Mouse (Mus musculus): ENCODE data around the gene Cd300ld. TPM values are rescaled to one million over a fixed set of nuclear protein-coding genes. Genes with fewer than 3 reads are reported as not detected.

Gene Cd300ld
- polyA plus RNA-seq, 1 experiment from 2014 or later, result 0.67 TPM

DNA sequence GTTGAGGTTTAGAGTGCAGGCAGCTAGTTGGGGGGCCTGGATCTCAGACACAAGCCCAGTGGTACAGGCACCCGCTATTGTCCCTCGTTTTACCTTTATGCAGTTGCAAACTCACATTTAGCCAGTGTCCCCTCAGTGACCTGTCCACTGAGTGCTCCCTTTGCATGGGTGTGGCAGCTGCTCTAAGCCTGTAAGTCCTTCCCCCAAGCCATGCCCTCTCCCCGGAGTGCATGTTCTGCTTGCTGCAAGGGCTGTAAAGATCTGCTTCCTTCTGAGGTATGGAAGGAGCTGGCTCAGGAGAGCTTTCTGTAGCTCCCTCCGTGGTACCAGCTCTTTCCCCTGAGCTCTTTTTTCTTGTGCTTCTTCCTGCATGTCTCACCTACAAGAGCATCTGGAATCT is 56.1 kb downstream of the Cd300ld start:
- no peak overlapping the region for H3K4me2 ChIP-seq
- no peaks in the 10 kb centered on the region for H3K9me3 ChIP-seq (replicated peaks)
- H3K9ac ChIP-seq, result no peak overlapping the region
- 0 out of 2 replicates have a peak, but pooled peaks cover 7% of the 10 kb centered on the region for H3K4me1 ChIP-seq
- WGBS (ENCODE audit: insufficient replicate concordance), result 54% methylated on average over 4 of the region's 4 CpGs
- H3K27ac ChIP-seq, result no peak overlapping the region
- H3K4me3 ChIP-seq, result no peak overlapping the region
- no peak for ATAC-seq
- 0 out of 2 replicates have a peak, but pooled peaks cover 4% of the 10 kb centered on the region for H3K27me3 ChIP-seq (replicated peaks)
- H3K36me3 ChIP-seq, result no peaks in the 10 kb centered on the region

Other genes with a start within 250 kb of the Cd300ld start
- gene Kif19a, start 224.5 kb downstream of the Cd300ld start, polyA plus RNA-seq (2016; fragmentation: Nextera tagmentation; extraction: Ambion mirVana), result 0.13 TPM in 1 of 2 replicates, not detected in the other
- gene Btbd17, start 194.0 kb downstream of the Cd300ld start, polyA plus RNA-seq (2016; fragmentation: Nextera tagmentation; extraction: Ambion mirVana), result not detected in 2 replicates
- not detected in 2 replicates for gene Gpr142, start 191.0 kb downstream of the Cd300ld start, polyA plus RNA-seq (2016; fragmentation: Nextera tagmentation; extraction: Ambion mirVana)
- gene Gprc5c, start 138.8 kb downstream of the Cd300ld start, polyA plus RNA-seq (2016; fragmentation: Nextera tagmentation; extraction: Ambion mirVana), result 14.3 TPM in 2 replicates
- 3.7 and 4.6 TPM in 2 replicates for gene Cd300a, start 99.9 kb downstream of the Cd300ld start, polyA plus RNA-seq (2016; fragmentation: Nextera tagmentation; extraction: Ambion mirVana)
- 0.39 and 0.67 TPM in 2 replicates for gene Cd300lb, start 55.5 kb downstream of the Cd300ld start, polyA plus RNA-seq (2016; fragmentation: Nextera tagmentation; extraction: Ambion mirVana)
- not detected in 2 replicates for gene Cd300c, start 20.8 kb downstream of the Cd300ld start, polyA plus RNA-seq (2016; fragmentation: Nextera tagmentation; extraction: Ambion mirVana)
- 3.0 and 3.4 TPM in 2 replicates for gene Cd300c2, start 12.0 kb upstream of the Cd300ld start, polyA plus RNA-seq (2016; fragmentation: Nextera tagmentation; extraction: Ambion mirVana)
- gene Cd300ld2, start 26.3 kb upstream of the Cd300ld start, polyA plus RNA-seq (2016; fragmentation: Nextera tagmentation; extraction: Ambion mirVana), result not detected in 2 replicates
- gene Cd300ld4, start 37.1 kb upstream of the Cd300ld start, polyA plus RNA-seq (2016; fragmentation: Nextera tagmentation; extraction: Ambion mirVana), result not detected in 2 replicates
- gene Cd300ld5, start 47.8 kb upstream of the Cd300ld start, polyA plus RNA-seq (2016; fragmentation: Nextera tagmentation; extraction: Ambion mirVana), result not detected in 2 replicates
- gene Cd300ld3, start 58.5 kb upstream of the Cd300ld start, polyA plus RNA-seq (2016; fragmentation: Nextera tagmentation; extraction: Ambion mirVana), result 0.23 TPM in 1 of 2 replicates, not detected in the other
- gene Cd300e, start 72.3 kb upstream of the Cd300ld start, polyA plus RNA-seq (2016; fragmentation: Nextera tagmentation; extraction: Ambion mirVana), result 0.50 and 0.61 TPM in 2 replicates
- gene Rab37, start 101.5 kb upstream of the Cd300ld start, polyA plus RNA-seq (2016; fragmentation: Nextera tagmentation; extraction: Ambion mirVana), result 4.7 and 6.1 TPM in 2 replicates
- gene Cd300lf, start 144.1 kb upstream of the Cd300ld start, polyA plus RNA-seq (2016; fragmentation: Nextera tagmentation; extraction: Ambion mirVana), result 0.90 and 1.3 TPM in 2 replicates
- gene Slc9a3r1, start 173.4 kb upstream of the Cd300ld start, polyA plus RNA-seq (2016; fragmentation: Nextera tagmentation; extraction: Ambion mirVana), result 74.5 and 75.7 TPM in 2 replicates
- 7.5 and 8.1 TPM in 2 replicates for gene Tmem104, start 197.6 kb upstream of the Cd300ld start, polyA plus RNA-seq (2016; fragmentation: Nextera tagmentation; extraction: Ambion mirVana)
- 12.8 and 12.9 TPM in 2 replicates for gene Nat9, start 197.9 kb upstream of the Cd300ld start, polyA plus RNA-seq (2016; fragmentation: Nextera tagmentation; extraction: Ambion mirVana)

Data from liver, embryonic 12.5 days (tissue).